Mouse (Mus musculus) liver, embryonic 14.5 days (tissue): ENCODE measurements around the gene Syn1. TPM values are rescaled to one million over a fixed set of nuclear protein-coding genes. Genes with fewer than 3 reads are reported as not detected.

ENCODE experiments used
- ATAC-seq: fragments of 200-750 bp; cut with Nextera tagmentation; 2 replicates; pipeline ENCODE4 v1.8.0; 2017; ENCODE audit warnings: moderate number of reproducible peaks, mild to moderate bottlenecking, moderate library complexity; ENCODE audit not compliant: insufficient read depth
- DNase-seq, 3 experiments: peaks; one replicate each; pipeline ENCODE4 v3.0.0-alpha.2; 2012 to 2013; ENCODE audit warnings: low read depth in 3 of 3, low spot score in 3 of 3
- H3K27ac ChIP-seq: fragments of 300-500 bp; sonication (generic); 2 replicates; pipeline ENCODE4 v1.5.1; 2014; ENCODE audit warnings: moderate library complexity, mild to moderate bottlenecking, control low read depth, inconsistent platforms
- H3K27me3 ChIP-seq: fragments of 300-500 bp; sonication (generic); 2 replicates; pipeline ENCODE4 v1.6.1; 2014; ENCODE audit warnings: mild to moderate bottlenecking, low read length, moderate library complexity; ENCODE audit not compliant: control insufficient read depth, insufficient read depth
- H3K36me3 ChIP-seq: fragments of 300-500 bp; sonication (generic); replicated peaks from 2 replicates; pipeline ENCODE4 v1.6.1; 2014; ENCODE audit warnings: low read depth; ENCODE audit not compliant: control insufficient read depth, insufficient read depth
- H3K4me1 ChIP-seq, 2 experiments: fragments of 200-500 bp in 1 of 2; fragments of 300-500 bp in 1 of 2; sonication (generic) in 1 of 2; replicated peaks; 2 replicates each; pipeline ENCODE4 v1.6.1; 2012 to 2014; ENCODE audit warnings: antibody characterized with exemption in 1 of 2, inconsistent platforms in 1 of 2, low read length in 1 of 2; ENCODE audit not compliant: control insufficient read depth in 2 of 2, insufficient read depth in 2 of 2
- H3K4me2 ChIP-seq: fragments of 300-500 bp; sonication (generic); 2 replicates; pipeline ENCODE4 v1.6.1; 2014; ENCODE audit warnings: low read depth, mild to moderate bottlenecking, control low read depth, moderate library complexity
- H3K4me3 ChIP-seq, 2 experiments: fragments of 200-500 bp in 1 of 2; fragments of 300-500 bp in 1 of 2; sonication (generic) in 1 of 2; 2 replicates each; pipeline ENCODE4 v1.5.1; 2012 to 2014; ENCODE audit warnings: low read depth in 2 of 2, low read length in 2 of 2, mild to moderate bottlenecking in 2 of 2, control low read depth in 1 of 2, inconsistent platforms in 1 of 2, moderate library complexity in 1 of 2; ENCODE audit not compliant: insufficient read depth in 1 of 2
- H3K9ac ChIP-seq: fragments of 300-500 bp; sonication (generic); replicated peaks from 2 replicates; pipeline ENCODE4 v1.6.1; 2014; ENCODE audit warnings: mild to moderate bottlenecking, control low read depth, moderate library complexity
- H3K9me3 ChIP-seq: fragments of 300-500 bp; sonication (generic); 2 replicates; pipeline ENCODE4 v1.6.1; 2016; ENCODE audit warnings: low read length, mixed read lengths; ENCODE audit not compliant: control insufficient read depth
- CTCF ChIP-seq: IDR thresholded peaks from 2 replicates; pipeline ENCODE4 v1.5.1; 2016; ENCODE audit warnings: antibody characterized with exemption, low read depth, control low read depth
- EP300 ChIP-seq: IDR thresholded peaks from 2 replicates; pipeline ENCODE4 v1.6.1; 2016; ENCODE audit warnings: antibody characterized with exemption, low read depth
- WGBS: fragments of 180-500 bp; shearing (Covaris S2); extraction: QIAGEN DNeasy Blood & Tissue Kit; methylation state at CpG from one replicate; pipeline ENCODE4 v1.1.7; 2014; ENCODE audit not compliant: insufficient replicate concordance; 5-methylcytosine and 5-hydroxymethylcytosine counted together
- polyA plus RNA-seq, 2 experiments: library from polyadenylated mRNA; depleted of rRNA in 1 of 2; stranded (reverse) in 1 of 2; unstranded in 1 of 2; fragments of >200 nt; fragmentation: Nextera tagmentation in 1 of 2; extraction: Ambion mirVana in 1 of 2; gene quantifications; 2 replicates each; pipeline versions ENCODE4 v1.2.1 to v1.2.3; 2012 to 2014

Gene Syn1
- polyA plus RNA-seq, 2 experiments = 0.02 to 0.05 TPM

- H3K4me1 ChIP-seq = peaks cover 0 to 7% of the 10 kb centered on the region in 2 experiments; a peak in 1 of 4 replicates
- no peak for TF ChIP-seq CTCF
- TF ChIP-seq EP300 = no peak
- 9% methylated on average over 42 of the region's 42 CpGs for WGBS
- no peak overlapping the region for H3K27ac ChIP-seq
- peak overlapping the region; percentile 77 for H3K9ac ChIP-seq
- peak overlapping the region; percentile 66 for H3K4me2 ChIP-seq
- DNase-seq = peak; percentile 90 to 92 (median 91)
- peak; percentile 99 for ATAC-seq
- H3K4me3 ChIP-seq = peak overlapping the region; percentile 72 to 95
- no peaks in the 10 kb centered on the region for H3K9me3 ChIP-seq
- H3K27me3 ChIP-seq = no peaks in the 10 kb centered on the region
- H3K36me3 ChIP-seq = peaks cover 3% of the 10 kb centered on the region
Measured at GRCm38 (mm10) chrX:20848256-20848984, 72.4 kb downstream of the Syn1 start.

GRCm38 (mm10) chrX:20847816-20848215 lies 73.0 kb downstream of the Syn1 start:
- peaks cover 3% of the 10 kb centered on the region for H3K36me3 ChIP-seq
- H3K9ac ChIP-seq = no peak overlapping the region
- peak overlapping the region in 1 of 2 experiments; percentile 72; a peak in 2 of 4 replicates for H3K4me3 ChIP-seq
- H3K4me2 ChIP-seq = peak overlapping the region; percentile 50
- no peak overlapping the region for H3K27ac ChIP-seq
- TF ChIP-seq EP300 (no peak), CTCF (no peak)
- H3K4me1 ChIP-seq = peaks cover 0 to 7% of the 10 kb centered on the region in 2 experiments; a peak in 1 of 4 replicates
- DNase-seq (no peak), ATAC-seq (no peak)
- H3K9me3 ChIP-seq = no peaks in the 10 kb centered on the region
- no peaks in the 10 kb centered on the region for H3K27me3 ChIP-seq
- WGBS = 15% methylated on average over 2 of the region's 2 CpGs

GRCm38 (mm10) chrX:20847232-20847631 lies 73.6 kb downstream of the Syn1 start:
- DNase-seq = no peak
- Histone ChIP-seq H3K9me3 (no peaks in the 10 kb centered on the region), H3K4me1 (peaks cover 0 to 7% of the 10 kb centered on the region in 2 experiments; a peak in 1 of 4 replicates), H3K27me3 (no peaks in the 10 kb centered on the region), H3K27ac (no peak overlapping the region), H3K4me2 (no peak overlapping the region), H3K4me3 (no peak overlapping the region), H3K9ac (no peak overlapping the region), H3K36me3 (peaks cover 3% of the 10 kb centered on the region)
- WGBS = 63% methylated on average over 3 of the region's 3 CpGs
- TF ChIP-seq CTCF = no peak
- no peak for TF ChIP-seq EP300
- ATAC-seq = no peak

- no peak for DNase-seq
- 18% methylated on average over 5 of the region's 5 CpGs for WGBS
- Histone ChIP-seq H3K4me2 (no peak overlapping the region), H3K9ac (no peak overlapping the region), H3K9me3 (no peaks in the 10 kb centered on the region), H3K4me1 (no peaks in the 10 kb centered on the region), H3K36me3 (no peaks in the 10 kb centered on the region), H3K4me3 (no peak overlapping the region), H3K27me3 (no peaks in the 10 kb centered on the region), H3K27ac (no peak overlapping the region)
- TF ChIP-seq CTCF (peak; percentile 29; the same call in 1 of the 2 replicates), EP300 (no peak)
- ATAC-seq = no peak
Measured at GRCm38 (mm10) chrX:20828934-20829333, 91.9 kb downstream of the Syn1 start.

GRCm38 (mm10) chrX:20819708-20820426 lies 100.9 kb downstream of the Syn1 start:
- no peaks in the 10 kb centered on the region for H3K4me1 ChIP-seq
- DNase-seq = peak in 1 of 3 experiments; percentile 23
- peak overlapping the region; percentile 56 for H3K4me2 ChIP-seq
- H3K27me3 ChIP-seq = no peaks in the 10 kb centered on the region
- 35% methylated on average over 8 of the region's 8 CpGs for WGBS
- no peak overlapping the region for H3K27ac ChIP-seq
- no peak for TF ChIP-seq EP300
- peak; percentile 52 for TF ChIP-seq CTCF
- peak overlapping the region; percentile 22 to 47; a peak in 3 of 4 replicates for H3K4me3 ChIP-seq
- ATAC-seq = peak; percentile 33; the same call in 1 of the 2 replicates
- no peaks in the 10 kb centered on the region for H3K36me3 ChIP-seq
- H3K9ac ChIP-seq = no peak overlapping the region
- H3K9me3 ChIP-seq = no peaks in the 10 kb centered on the region
